In genomic region chr4:58941638-58942037, GRCm38 (mm10) we compare ENCODE assay signal across 18 mouse cellular contexts. TPM values are rescaled to one million over a fixed set of nuclear protein-coding genes. Genes with fewer than 3 reads are reported as not detected.
"Had no signal": no experiment of that assay in that cellular context is flagged by ENCODE, and none has a peak within 500 bp of the region (broad histone marks: within the 10 kb centered on the region; RNA-seq: fewer than 3 reads in every experiment).

No protein-coding gene starts in this region.

- H3K9ac ChIP-seq: liver, embryonic 15.5 days; lung, embryonic 14.5 days; midbrain, embryonic 12.5 days; neural tube, embryonic 13.5 days; neural tube, embryonic 15.5 days had no signal

- H3K4me2 ChIP-seq: liver, embryonic 15.5 days; lung, embryonic 14.5 days; midbrain, embryonic 12.5 days; neural tube, embryonic 13.5 days; neural tube, embryonic 15.5 days had no signal

- H3K36me3 ChIP-seq: liver, embryonic 15.5 days; midbrain, embryonic 10.5 days; midbrain, embryonic 12.5 days; neural tube, embryonic 13.5 days; neural tube, embryonic 15.5 days had no signal

- H3K9me3 ChIP-seq: liver, embryonic 15.5 days; midbrain, embryonic 10.5 days; midbrain, embryonic 12.5 days; neural tube, embryonic 13.5 days; neural tube, embryonic 15.5 days had no signal

- H3K4me3 ChIP-seq: liver, embryonic 15.5 days; midbrain, embryonic 10.5 days; midbrain, embryonic 12.5 days; myocyte; neural tube, embryonic 13.5 days; neural tube, embryonic 15.5 days had no signal

- H3K27me3 ChIP-seq: neural tube, embryonic 15.5 days had no signal

- ATAC-seq: midbrain, embryonic 16.5 days had no signal

- H3K27ac ChIP-seq: liver, embryonic 15.5 days; midbrain, embryonic 10.5 days; midbrain, embryonic 12.5 days; neural tube, embryonic 13.5 days; neural tube, embryonic 15.5 days had no signal

- DNase-seq: lung, adult 18-20 months; lung, embryonic 14.5 days; lung, postnatal 10 days; lung, postnatal 4 days; midbrain, embryonic 14.5 days; right cerebral cortex, postnatal 14 days; thymus, adult 18-20 months; thymus, postnatal 14 days; thymus, postnatal 36 days had no signal

RNA-seq across cellular contexts. Expression of gene Zkscan16, which starts 1.8 kb away (rescaled TPM):
- total RNA-seq: megakaryocyte, adult 5-6 weeks; megakaryocyte-erythroid progenitor cell, adult 5-6 weeks had no signal
- polyA plus RNA-seq: myocyte had no signal
